In genomic region chrX:12158821-12159533, GRCm38 (mm10) we compare ENCODE assay signal across 8 mouse cellular contexts. TPM values are rescaled to one million over a fixed set of nuclear protein-coding genes. Genes with fewer than 3 reads are reported as not detected.
DNase-seq lines count a peak whose midpoint lies in the region; ATAC-seq and TF ChIP-seq lines count a peak whose summit lies in the region.

No protein-coding gene starts in this region.

- H3K9ac ChIP-seq in heart, embryonic 14.5 days (ENCODE audit: low read length): peak overlapping the region; percentile 80
- peak overlapping the region; percentile 58; the same call in 1 of the 2 replicates for H3K9ac ChIP-seq in stomach, embryonic 14.5 days (replicated peaks; ENCODE audit: low read depth, low read length)

- peak overlapping the region; percentile 78 for H3K4me3 ChIP-seq in gastrocnemius, adult 2 months
- peak overlapping the region; percentile 69 for H3K4me3 ChIP-seq in brown adipose tissue, adult 24 weeks (ENCODE audit: insufficient read depth, low read depth, low read length)
- H3K4me3 ChIP-seq in heart, embryonic 14.5 days (ENCODE audit: control insufficient read depth in 1 of 2, insufficient read depth in 1 of 2, low read depth in 1 of 2, low read length in 2 of 2): peak overlapping the region; percentile 49 to 65
- peak overlapping the region; percentile 42 for H3K4me3 ChIP-seq in stomach, embryonic 14.5 days (ENCODE audit: low read depth, low read length)

- no peaks in the 10 kb centered on the region for H3K36me3 ChIP-seq in heart, embryonic 14.5 days (ENCODE audit: control insufficient read depth, insufficient read depth, low read length)
- H3K36me3 ChIP-seq in stomach, embryonic 14.5 days (ENCODE audit: control insufficient read depth, insufficient read depth, low read length): no peaks in the 10 kb centered on the region

- ATAC-seq in heart, embryonic 14.5 days (ENCODE audit: insufficient number of reproducible peaks, insufficient read depth, low FRiP score, low read depth): peak; percentile 19; the same call in 1 of the 2 replicates
- ATAC-seq in megakaryocyte, adult 5-6 weeks (ENCODE audit: poor library complexity, severe bottlenecking): peak; percentile 34
- no peak for ATAC-seq in stomach, embryonic 14.5 days (ENCODE audit: insufficient number of reproducible peaks, insufficient read depth, low FRiP score, low read depth)

- peak overlapping the region; percentile 89 for H3K27ac ChIP-seq in gastrocnemius, adult 2 months
- peak overlapping the region; percentile 87 for H3K27ac ChIP-seq in brown adipose tissue, adult 24 weeks (replicated peaks; ENCODE audit: low read depth, low read length)
- H3K27ac ChIP-seq in heart, embryonic 14.5 days (replicated peaks in 1 of 2; ENCODE audit: control insufficient read depth in 1 of 2, insufficient read depth in 1 of 2, low read depth in 2 of 2, low read length in 2 of 2): peak overlapping the region; percentile 92 to 95
- H3K27ac ChIP-seq in stomach, embryonic 14.5 days (ENCODE audit: low read length): peak overlapping the region; percentile 91

- peak overlapping the region; percentile 67 for H3K4me2 ChIP-seq in heart, embryonic 14.5 days (ENCODE audit: low read length)
- H3K4me2 ChIP-seq in stomach, embryonic 14.5 days (replicated peaks; ENCODE audit: low read depth, low read length): peak overlapping the region; percentile 55

- WGBS in heart, embryonic 14.5 days: 7% methylated on average over 31 of the region's 31 CpGs
- 10% methylated on average over 30 of the region's 31 CpGs for WGBS in stomach, embryonic 14.5 days

- no peak for TF ChIP-seq CTCF in gastrocnemius, adult 2 months (IDR thresholded peaks at IDR 0.05)

- peaks cover 2% of the 10 kb centered on the region; the same call in 1 of the 2 replicates for H3K4me1 ChIP-seq in brown adipose tissue, adult 24 weeks (ENCODE audit: control insufficient read depth, insufficient read depth, insufficient read length, low read length)
- H3K4me1 ChIP-seq in heart, embryonic 14.5 days (ENCODE audit: control insufficient read depth in 2 of 2, insufficient read depth in 2 of 2, low read length in 2 of 2): peaks cover 16 to 23% of the 10 kb centered on the region in 2 experiments
- H3K4me1 ChIP-seq in stomach, embryonic 14.5 days (ENCODE audit: control insufficient read depth, insufficient read depth, low read length): peaks cover 7% of the 10 kb centered on the region; the same call in 1 of the 2 replicates

- H3K9me3 ChIP-seq in heart, embryonic 14.5 days (ENCODE audit: control insufficient read depth, low read length): no peaks in the 10 kb centered on the region
- H3K9me3 ChIP-seq in stomach, embryonic 14.5 days (ENCODE audit: control insufficient read depth, low read depth, low read length): no peaks in the 10 kb centered on the region

- intact Hi-C loops in gastrocnemius, adult 2 months (cut with DNase I): loop anchor here (5.0 to 10.0 kb wide), 2 partner anchors 93 to 524 kb away; no protein-coding TSS in a partner anchor
- intact Hi-C loops in gastrocnemius, postnatal 14 days (cut with DNase I; ENCODE audit: low total_unique reads): no loop called here

- peak; percentile 50 for DNase-seq in gastrocnemius, adult 2 months
- no peak for DNase-seq in gastrocnemius, postnatal 14 days
- peak; percentile 48 for DNase-seq in kidney, postnatal 14 days
- no peak for DNase-seq in urinary bladder, postnatal 25 days (ENCODE audit: low spot score)

- H3K27me3 ChIP-seq in heart, embryonic 14.5 days (ENCODE audit: control insufficient read depth, insufficient read depth, low read length): peaks cover 23% of the 10 kb centered on the region
- 0 out of 2 replicates have a peak, but pooled peaks cover 4% of the 10 kb centered on the region for H3K27me3 ChIP-seq in stomach, embryonic 14.5 days (ENCODE audit: control insufficient read depth, insufficient read depth, low read length)

RNA-seq across cellular contexts. Expression of gene Bcor, which starts 1.2 kb away (rescaled TPM):
- total RNA-seq in gastrocnemius, adult 2 months (2021): 10 to 100 TPM; 14.9 to 17.1 TPM
- total RNA-seq in gastrocnemius, postnatal 14 days (2021): 10 to 100 TPM; 14.7 to 20.1 TPM
- polyA plus RNA-seq in brown adipose tissue, adult 24 weeks (2012; ENCODE audit: insufficient read depth, insufficient read length, missing spikeins): 6.7 and 7.2 TPM in 2 replicates
- polyA plus RNA-seq in heart, embryonic 14.5 days (2014; fragmentation: Nextera tagmentation; extraction: Ambion mirVana): 17.0 and 17.7 TPM in 2 replicates
- total RNA-seq in megakaryocyte, adult 5-6 weeks (2015): 27.3 and 27.7 TPM in 2 replicates
- total RNA-seq in megakaryocyte, adult 5-6 weeks (2017): 24.7 and 27.9 TPM in 2 replicates
- 20.6 and 21.2 TPM in 2 replicates for polyA plus RNA-seq in stomach, embryonic 14.5 days (2014; fragmentation: Nextera tagmentation; extraction: Ambion mirVana)

Comparison
In these comparisons a context has a peak if more than half of its experiments do, and no peak if none do; other contexts are left out.
1. DNase-seq: peak in gastrocnemius, adult 2 months (single experiment) and kidney, postnatal 14 days (single experiment); none in gastrocnemius, postnatal 14 days (single experiment) and urinary bladder, postnatal 25 days (single experiment).
2. Peak in every context shown above with its lines, with median percentiles within 50 percentile points of each other: H3K27ac ChIP-seq and H3K4me3 ChIP-seq.